Mouse (Mus musculus): ENCODE results near the gene Zbtb20.

Gene Zbtb20

GRCm38 (mm10) chr16:43454370-43454934, 578.8 kb downstream of the Zbtb20 start:
- DNase-seq (ENCODE audit: low spot score) = peak; percentile 47

- DNase-seq (ENCODE audit: low spot score) = no peak
Observed at GRCm38 (mm10) chr16:43456446-43457172, 580.9 kb downstream of the Zbtb20 start.

- DNase-seq (ENCODE audit: low spot score) = no peak
Observed at GRCm38 (mm10) chr16:43457814-43458213, 582.1 kb downstream of the Zbtb20 start.

- DNase-seq (ENCODE audit: low spot score) = peak; percentile 26
Observed at GRCm38 (mm10) chr16:43458726-43459223, 583.1 kb downstream of the Zbtb20 start.

GRCm38 (mm10) chr16:43461745-43462378, 586.2 kb downstream of the Zbtb20 start:
- no peak for DNase-seq (ENCODE audit: low spot score)

GRCm38 (mm10) chr16:43462470-43463455, 587.1 kb downstream of the Zbtb20 start:
- peak; percentile 54 for DNase-seq (ENCODE audit: low spot score)

- peak; percentile 49 for DNase-seq (ENCODE audit: low spot score)
Observed at GRCm38 (mm10) chr16:43463684-43464475, 588.2 kb downstream of the Zbtb20 start.

- peak; percentile 64 for DNase-seq (ENCODE audit: low spot score)
Observed at GRCm38 (mm10) chr16:43464476-43465080, 588.9 kb downstream of the Zbtb20 start.

- DNase-seq (ENCODE audit: low spot score) = no peak
Observed at GRCm38 (mm10) chr16:43465368-43465839, 589.7 kb downstream of the Zbtb20 start.

GRCm38 (mm10) chr16:43465921-43466748, 590.5 kb downstream of the Zbtb20 start:
- peak; percentile 54 for DNase-seq (ENCODE audit: low spot score)

- DNase-seq (ENCODE audit: low spot score) = peak; percentile 71
Observed at GRCm38 (mm10) chr16:43466749-43467065, 591.0 kb downstream of the Zbtb20 start.

- no peak for DNase-seq (ENCODE audit: low spot score)
Observed at GRCm38 (mm10) chr16:43471060-43471459, 595.4 kb downstream of the Zbtb20 start.

GRCm38 (mm10) chr16:43474941-43475728, 599.5 kb downstream of the Zbtb20 start:
- DNase-seq (ENCODE audit: low spot score) = no peak

GRCm38 (mm10) chr16:43476921-43477320, 601.2 kb downstream of the Zbtb20 start:
- DNase-seq (ENCODE audit: low spot score) = no peak

GRCm38 (mm10) chr16:43478352-43478751, 602.7 kb downstream of the Zbtb20 start:
- DNase-seq (ENCODE audit: low spot score) = peak; percentile 58

- no peak for DNase-seq (ENCODE audit: low spot score)
Observed at GRCm38 (mm10) chr16:43480532-43480931, 604.9 kb downstream of the Zbtb20 start.

GRCm38 (mm10) chr16:43482125-43482524, 606.4 kb downstream of the Zbtb20 start:
- no peak for DNase-seq (ENCODE audit: low spot score)

GRCm38 (mm10) chr16:43482738-43483137, 607.1 kb downstream of the Zbtb20 start:
- no peak for DNase-seq (ENCODE audit: low spot score)

GRCm38 (mm10) chr16:43484400-43484799, 608.7 kb downstream of the Zbtb20 start:
- no peak for DNase-seq (ENCODE audit: low spot score)
